Mouse (Mus musculus) kidney, adult 18-20 months (tissue): ENCODE data around the gene Slc7a5.

Source experiments
- DNase-seq: peaks from one replicate; pipeline ENCODE4 v3.0.0; 2021

The Slc7a5 gene

GRCm38 (mm10) chr8:121907587-121908248 lies at the start of gene Slc7a5:
TSS of gene Slc7a5 (minus strand) at chr8:121907694.
- DNase-seq: peak; percentile 96

- no peak for DNase-seq
Observed at GRCm38 (mm10) chr8:121955825-121956500, 48.5 kb upstream of the Slc7a5 start.

GRCm38 (mm10) chr8:121954981-121955555 lies 47.6 kb upstream of the Slc7a5 start:
- no peak for DNase-seq

- DNase-seq: no peak
Observed at GRCm38 (mm10) chr8:121953821-121954545, 46.5 kb upstream of the Slc7a5 start.

DNA sequence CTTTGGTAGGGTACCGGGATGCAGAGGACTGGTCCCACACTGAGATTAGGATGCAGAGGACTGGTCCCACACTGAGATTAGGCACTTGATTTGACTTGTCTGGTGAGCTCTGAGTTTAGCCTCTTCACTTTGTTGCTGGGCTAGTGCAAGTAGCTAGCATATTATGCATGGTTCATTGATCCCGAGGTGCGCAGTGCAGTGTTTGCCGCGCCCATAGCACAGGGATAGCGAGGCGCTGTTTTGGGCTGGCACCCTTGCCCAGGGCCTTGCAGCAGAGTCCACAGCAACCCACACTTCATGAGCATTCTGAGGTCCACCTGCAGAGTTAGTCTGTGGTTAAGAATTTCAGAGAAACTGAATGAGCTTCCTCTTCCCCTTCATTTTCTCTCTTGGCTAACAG lies 45.3 kb upstream of the Slc7a5 start:
- DNase-seq: peak; percentile 47

- DNase-seq: no peak
Observed at GRCm38 (mm10) chr8:121952122-121952521, 44.6 kb upstream of the Slc7a5 start.

DNA sequence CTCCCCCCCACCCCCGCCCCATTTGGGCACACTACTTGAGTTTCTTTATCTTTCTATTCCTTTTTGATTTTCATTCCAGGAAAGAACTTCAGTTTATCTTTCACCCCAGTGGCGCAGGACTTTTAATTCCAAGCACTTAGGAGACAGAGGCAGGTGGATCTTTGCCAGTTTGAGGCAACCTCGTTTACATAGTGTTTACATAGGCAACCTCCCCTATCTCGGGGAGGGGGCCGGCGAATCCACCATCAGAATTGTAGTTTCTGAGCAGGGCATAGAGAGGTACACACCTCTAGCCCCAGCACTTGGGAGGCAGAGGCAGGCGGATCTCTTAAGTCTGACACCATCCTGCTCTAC lies 44.1 kb upstream of the Slc7a5 start:
- DNase-seq: no peak

- peak; percentile 67 for DNase-seq
Observed at GRCm38 (mm10) chr8:121950749-121951655, 43.5 kb upstream of the Slc7a5 start.

DNA sequence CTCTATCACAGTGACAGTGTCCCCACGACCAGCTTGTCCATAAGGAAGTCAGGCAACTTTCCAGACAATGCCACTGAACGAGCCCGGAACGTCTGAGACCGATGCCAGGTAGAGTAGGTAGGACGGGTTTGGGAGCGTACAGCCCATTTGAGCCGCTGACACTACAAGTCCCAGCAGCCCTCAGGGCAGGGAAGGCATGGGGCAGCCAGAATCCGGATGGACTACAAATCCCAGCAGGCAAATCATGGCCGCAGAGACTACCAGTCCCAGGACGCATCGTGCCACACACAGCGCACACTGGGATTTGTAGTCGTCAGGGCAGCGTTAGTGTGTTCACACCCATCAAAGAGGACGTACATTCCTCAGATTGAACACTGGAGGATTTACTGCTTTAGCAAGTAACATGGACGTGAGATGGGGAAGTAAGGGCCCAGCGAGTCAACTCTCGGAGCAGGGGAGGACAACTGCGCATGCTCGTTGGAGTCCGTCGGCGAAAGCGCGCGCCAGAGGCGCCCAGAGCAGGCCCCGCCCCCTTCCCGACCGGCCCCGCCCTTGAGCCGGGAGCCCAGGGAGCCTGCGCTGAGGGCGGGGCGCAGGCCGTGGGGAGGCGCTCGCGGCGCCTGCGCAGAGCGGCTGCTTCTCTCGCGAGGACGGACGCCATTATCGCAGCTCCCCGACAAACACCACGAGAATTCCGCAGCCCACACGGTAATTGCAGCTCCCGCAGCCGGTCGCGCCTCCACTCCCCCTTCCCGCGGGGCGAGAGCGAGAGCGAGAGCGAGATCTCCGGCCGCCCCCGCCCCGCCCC lies 42.7 kb upstream of the Slc7a5 start:
- DNase-seq: peak; percentile 99

DNA sequence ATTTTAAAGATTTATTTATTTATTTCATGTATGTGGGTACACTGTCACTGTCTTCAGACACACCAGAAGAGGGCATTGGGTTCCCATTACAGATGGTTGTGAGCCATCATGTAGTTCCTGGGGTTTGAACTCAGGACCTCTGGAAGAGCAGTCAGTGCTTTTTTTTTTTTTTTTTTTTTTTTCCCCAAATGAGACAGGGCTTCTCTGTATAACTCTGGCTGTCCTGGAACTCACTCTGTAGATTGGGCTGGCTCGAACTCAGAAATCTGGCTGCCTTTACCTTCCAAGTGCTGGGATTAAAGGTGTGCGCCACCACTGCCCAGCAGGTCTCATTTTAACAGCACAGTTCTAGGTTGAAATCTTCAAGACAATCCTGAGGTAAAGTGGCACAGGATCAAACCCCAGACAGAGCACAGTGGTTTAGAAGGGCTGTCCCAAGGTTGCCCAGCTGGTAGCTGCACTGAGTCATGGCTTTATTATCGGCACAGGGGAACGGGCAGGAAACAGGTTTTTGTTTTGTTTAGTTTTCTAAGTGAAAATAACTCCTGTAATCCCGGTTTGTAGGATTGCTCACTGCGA lies 41.8 kb upstream of the Slc7a5 start, which contains the start of gene Banp:
TSS of gene Banp (plus strand) at position 529 of the 579 bp plus-strand sequence.
- no peak for DNase-seq

DNA sequence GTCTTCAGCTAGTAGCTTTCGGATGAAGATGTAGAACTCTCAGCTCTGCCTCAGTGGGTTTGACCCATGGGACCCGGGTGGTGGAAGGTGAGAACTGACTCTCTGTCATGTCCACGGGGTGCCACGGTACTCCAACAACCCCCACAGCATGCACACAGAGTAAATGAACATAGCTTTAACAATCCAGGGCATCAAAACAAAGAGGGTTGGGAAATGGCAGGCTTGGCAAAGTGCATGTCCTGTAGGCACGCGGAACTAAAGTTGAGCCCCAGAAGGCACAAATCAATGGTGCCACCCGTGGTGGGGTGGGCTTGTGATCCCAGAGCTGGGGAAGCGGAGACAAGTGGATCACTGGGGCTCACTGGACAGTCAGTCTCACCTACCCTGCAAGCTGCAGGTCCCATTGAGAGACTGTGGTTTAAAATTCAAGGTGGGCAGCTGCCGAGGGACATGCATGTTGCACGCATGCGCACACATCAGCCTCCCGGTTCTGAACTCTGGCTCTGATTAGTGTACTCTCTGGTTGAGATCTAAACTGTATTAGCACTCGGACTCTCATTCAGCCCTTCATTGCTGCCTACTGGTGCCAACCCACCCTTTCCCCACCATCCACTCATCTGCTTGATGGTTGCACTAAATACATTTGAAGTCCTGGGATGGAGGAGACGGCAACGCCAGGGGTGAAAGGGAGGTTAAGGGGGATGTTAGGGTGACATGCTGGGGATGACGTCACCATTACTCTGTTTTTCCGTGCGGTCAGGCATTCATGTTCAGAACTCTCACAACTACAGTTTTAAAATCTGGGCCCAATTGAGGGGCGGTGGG lies 41.0 kb upstream of the Slc7a5 start:
- DNase-seq: no peak

- DNase-seq: peak; percentile 89
Observed at GRCm38 (mm10) chr8:121947753-121948141, 40.3 kb upstream of the Slc7a5 start.

DNA sequence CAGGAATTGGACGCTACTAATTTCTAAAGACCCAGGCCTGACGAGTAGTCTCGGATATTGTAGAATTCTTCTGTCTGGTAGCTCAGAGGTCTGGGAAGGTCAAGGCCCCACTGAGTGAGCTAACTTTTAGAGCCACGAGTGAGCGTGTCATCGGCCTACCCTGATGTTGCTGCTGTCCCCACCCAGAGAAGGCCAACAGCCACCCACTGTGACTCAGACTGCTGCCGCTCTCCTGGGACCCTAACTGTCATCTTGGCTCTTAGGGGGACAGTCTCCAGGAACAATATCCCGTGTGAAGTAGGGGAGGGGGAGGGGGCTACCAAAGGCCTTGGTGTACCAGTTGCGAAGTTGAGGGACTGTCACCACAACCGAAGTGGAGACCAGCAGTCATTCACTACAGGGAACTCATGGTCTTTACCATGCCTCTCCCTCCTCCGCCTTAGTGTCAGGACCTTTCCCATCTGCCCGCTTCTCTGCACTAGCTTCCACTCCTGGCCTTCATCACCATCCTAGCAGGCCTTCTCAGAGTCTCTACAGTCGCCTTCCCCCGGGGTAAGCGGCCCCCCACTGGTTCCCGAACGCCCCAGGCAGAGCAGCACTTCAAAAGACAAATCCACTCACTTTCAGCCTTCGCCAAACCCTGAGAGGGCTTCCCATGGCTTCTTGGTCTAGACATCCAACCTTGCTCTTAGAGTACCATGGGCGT lies 39.7 kb upstream of the Slc7a5 start:
- DNase-seq: no peak

GRCm38 (mm10) chr8:121946351-121946750 lies 38.9 kb upstream of the Slc7a5 start:
- no peak for DNase-seq

GRCm38 (mm10) chr8:121944831-121945230 lies 37.3 kb upstream of the Slc7a5 start, which contains the start of gene Car5a:
TSS of gene Car5a (minus strand) at chr8:121944904.
- no peak for DNase-seq

DNA sequence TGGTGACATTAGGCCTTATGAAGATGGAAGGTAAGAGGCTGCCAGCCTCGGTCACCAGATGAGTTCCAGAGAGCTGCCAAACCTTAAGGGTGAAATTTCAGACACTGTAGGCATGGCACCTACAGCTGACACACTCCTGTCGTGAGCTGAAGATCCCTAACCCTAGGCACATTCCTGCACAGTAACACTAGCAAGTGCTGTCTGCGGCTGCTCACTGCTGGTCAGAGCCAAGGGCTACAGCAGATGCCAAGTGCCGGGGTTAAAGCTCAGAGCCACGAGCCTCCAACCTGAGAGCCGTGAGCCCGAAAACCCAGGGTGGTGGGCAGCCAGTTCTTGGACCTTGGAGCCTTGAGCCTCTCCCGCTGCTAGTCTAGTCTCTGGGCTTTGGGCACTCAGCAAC lies 36.2 kb upstream of the Slc7a5 start:
- peak; percentile 44 for DNase-seq

DNA sequence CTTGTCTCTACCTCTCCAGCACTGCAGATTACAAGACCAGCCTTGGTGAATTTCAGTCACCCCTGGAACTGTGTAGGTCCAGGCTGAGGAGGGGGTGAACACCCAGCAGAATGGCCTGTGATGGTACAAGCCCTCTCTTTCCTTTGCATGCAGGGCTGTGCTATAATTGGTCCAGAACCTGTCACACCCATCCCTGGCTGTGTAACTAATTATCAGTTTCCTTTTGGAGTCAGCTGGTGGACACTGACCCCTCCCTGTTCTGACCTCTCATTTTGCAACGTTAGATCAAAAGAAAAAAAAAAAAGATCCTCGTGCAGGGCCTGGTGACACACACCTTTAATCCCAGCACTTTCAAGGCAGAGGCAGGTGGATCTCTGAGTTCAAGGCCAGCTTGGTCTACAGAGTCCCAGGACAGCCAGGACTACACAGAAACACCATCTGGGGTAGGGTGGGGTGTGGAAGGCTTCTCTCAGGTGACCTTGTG lies 35.6 kb upstream of the Slc7a5 start:
- DNase-seq: no peak

DNA sequence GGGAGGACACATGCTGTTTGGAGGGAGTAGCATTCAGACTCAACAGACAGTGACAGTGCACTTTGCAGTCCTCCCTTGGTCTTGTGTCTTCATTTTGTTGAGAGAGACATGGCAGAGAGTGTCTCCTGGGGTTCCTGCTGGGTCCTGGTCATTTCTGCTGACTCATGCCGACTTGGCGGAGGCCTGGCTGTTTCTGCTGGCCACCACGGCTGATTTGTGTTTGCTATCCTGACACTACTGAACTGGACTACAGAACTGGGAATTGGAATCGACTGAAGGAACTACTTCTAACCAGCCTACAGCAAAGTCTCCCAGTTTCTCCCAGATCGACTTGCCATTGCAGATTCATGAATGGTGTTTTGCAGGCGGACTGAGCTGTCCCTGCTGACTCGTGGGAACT lies 31.2 kb upstream of the Slc7a5 start:
- no peak for DNase-seq

DNA sequence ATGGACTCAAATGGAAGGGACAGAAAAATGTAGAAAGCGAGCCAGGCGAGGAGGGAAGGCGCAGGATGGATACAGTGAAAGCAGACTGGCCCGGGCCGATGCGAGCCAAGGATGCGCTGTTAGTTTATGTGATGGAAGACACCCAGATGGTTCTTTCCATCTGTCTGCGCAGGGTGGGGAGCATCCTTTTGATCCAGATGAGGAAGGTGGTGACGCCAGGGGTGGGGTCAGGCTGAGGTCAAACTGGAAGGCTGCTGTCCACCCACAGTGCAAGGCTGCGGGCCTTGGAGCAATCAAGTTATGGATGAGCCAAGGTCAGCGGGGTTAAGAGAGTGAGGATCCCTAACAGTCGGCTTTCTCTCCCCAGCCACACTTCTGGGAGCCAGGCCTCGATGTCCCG lies 28.9 kb upstream of the Slc7a5 start:
- no peak for DNase-seq
